Mouse (Mus musculus): ENCODE measurements around the gene Spats2l. TPM values are rescaled to one million over a fixed set of nuclear protein-coding genes. Genes with fewer than 3 reads are reported as not detected.

Gene Spats2l
- polyA plus RNA-seq, 1 experiment from 2014 or later: 55.2 TPM

GRCm38 (mm10) chr1:57934287-57934686 is 160.3 kb downstream of the Spats2l start:
- Histone ChIP-seq H3K9me3 (ENCODE audit: control insufficient read depth, low read length) (no peaks in the 10 kb centered on the region), H3K4me2 (replicated peaks; ENCODE audit: low read depth, low read length) (no peak overlapping the region)

GRCm38 (mm10) chr1:57940691-57941090 is 166.7 kb downstream of the Spats2l start:
- ATAC-seq (ENCODE audit: low FRiP score): no peak
- 67% methylated on average over 10 of the region's 10 CpGs for WGBS

More at GRCm38 (mm10) chr1:57934287-57934686, 160.3 kb downstream of the Spats2l start:
- no peaks in the 10 kb centered on the region for H3K36me3 ChIP-seq (ENCODE audit: control insufficient read depth, insufficient read depth, low read length)
- no peaks in the 10 kb centered on the region for H3K27me3 ChIP-seq (ENCODE audit: control insufficient read depth, insufficient read depth, low read length)
- no peak overlapping the region for H3K9ac ChIP-seq (ENCODE audit: low read depth, low read length)
- no peak overlapping the region for H3K4me3 ChIP-seq (ENCODE audit: low read depth, low read length)
- WGBS: 65% methylated on average over 1 of the region's 1 CpGs
- no peaks in the 10 kb centered on the region for H3K4me1 ChIP-seq (replicated peaks; ENCODE audit: control insufficient read depth, insufficient read depth, low read length)
- no peak overlapping the region for H3K27ac ChIP-seq (ENCODE audit: low read depth, low read length)
- ATAC-seq (ENCODE audit: low FRiP score) (no peak), DNase-seq (ENCODE audit: low spot score) (no peak)

GRCm38 (mm10) chr1:57941095-57941494 is 167.1 kb downstream of the Spats2l start:
- H3K4me3 ChIP-seq (ENCODE audit: low read depth, low read length): no peak overlapping the region
- H3K4me2 ChIP-seq (replicated peaks; ENCODE audit: low read depth, low read length): no peak overlapping the region
- H3K9ac ChIP-seq (ENCODE audit: low read depth, low read length): no peak overlapping the region
- H3K4me1 ChIP-seq (replicated peaks; ENCODE audit: control insufficient read depth, insufficient read depth, low read length): no peaks in the 10 kb centered on the region
- no peaks in the 10 kb centered on the region for H3K36me3 ChIP-seq (ENCODE audit: control insufficient read depth, insufficient read depth, low read length)
- no peaks in the 10 kb centered on the region for H3K9me3 ChIP-seq (ENCODE audit: control insufficient read depth, low read length)
- ATAC-seq (ENCODE audit: low FRiP score) (no peak), DNase-seq (ENCODE audit: low spot score) (no peak)
- no peak overlapping the region for H3K27ac ChIP-seq (ENCODE audit: low read depth, low read length)
- WGBS: 69% methylated on average over 7 of the region's 7 CpGs
- no peaks in the 10 kb centered on the region for H3K27me3 ChIP-seq (ENCODE audit: control insufficient read depth, insufficient read depth, low read length)

More at GRCm38 (mm10) chr1:57940691-57941090, 166.7 kb downstream of the Spats2l start:
- H3K36me3 ChIP-seq (ENCODE audit: control insufficient read depth, insufficient read depth, low read length): no peaks in the 10 kb centered on the region
- no peak overlapping the region for H3K4me3 ChIP-seq (ENCODE audit: low read depth, low read length)
- no peaks in the 10 kb centered on the region for H3K27me3 ChIP-seq (ENCODE audit: control insufficient read depth, insufficient read depth, low read length)
- no peaks in the 10 kb centered on the region for H3K9me3 ChIP-seq (ENCODE audit: control insufficient read depth, low read length)
- no peak for DNase-seq (ENCODE audit: low spot score)
- H3K9ac ChIP-seq (ENCODE audit: low read depth, low read length): no peak overlapping the region
- no peaks in the 10 kb centered on the region for H3K4me1 ChIP-seq (replicated peaks; ENCODE audit: control insufficient read depth, insufficient read depth, low read length)
- no peak overlapping the region for H3K4me2 ChIP-seq (replicated peaks; ENCODE audit: low read depth, low read length)
- no peak overlapping the region for H3K27ac ChIP-seq (ENCODE audit: low read depth, low read length)

GRCm38 (mm10) chr1:57941734-57942133 is 167.8 kb downstream of the Spats2l start:
- 55% methylated on average over 11 of the region's 11 CpGs for WGBS
- no peak overlapping the region for H3K9ac ChIP-seq (ENCODE audit: low read depth, low read length)
- DNase-seq (ENCODE audit: low spot score) (no peak), ATAC-seq (ENCODE audit: low FRiP score) (no peak)
- H3K4me3 ChIP-seq (ENCODE audit: low read depth, low read length): no peak overlapping the region
- H3K4me2 ChIP-seq (replicated peaks; ENCODE audit: low read depth, low read length): no peak overlapping the region
- H3K4me1 ChIP-seq (replicated peaks; ENCODE audit: control insufficient read depth, insufficient read depth, low read length): no peaks in the 10 kb centered on the region
- no peaks in the 10 kb centered on the region for H3K36me3 ChIP-seq (ENCODE audit: control insufficient read depth, insufficient read depth, low read length)
- H3K27ac ChIP-seq (ENCODE audit: low read depth, low read length): no peak overlapping the region
- no peaks in the 10 kb centered on the region for H3K9me3 ChIP-seq (ENCODE audit: control insufficient read depth, low read length)
- no peaks in the 10 kb centered on the region for H3K27me3 ChIP-seq (ENCODE audit: control insufficient read depth, insufficient read depth, low read length)

GRCm38 (mm10) chr1:57942215-57942614 is 168.3 kb downstream of the Spats2l start:
- H3K9ac ChIP-seq (ENCODE audit: low read depth, low read length): no peak overlapping the region
- no peaks in the 10 kb centered on the region for H3K27me3 ChIP-seq (ENCODE audit: control insufficient read depth, insufficient read depth, low read length)
- H3K9me3 ChIP-seq (ENCODE audit: control insufficient read depth, low read length): no peaks in the 10 kb centered on the region
- WGBS: 78% methylated on average over 6 of the region's 6 CpGs
- H3K4me1 ChIP-seq (replicated peaks; ENCODE audit: control insufficient read depth, insufficient read depth, low read length): no peaks in the 10 kb centered on the region
- no peak overlapping the region for H3K27ac ChIP-seq (ENCODE audit: low read depth, low read length)
- ATAC-seq (ENCODE audit: low FRiP score) (no peak), DNase-seq (ENCODE audit: low spot score) (no peak)
- no peak overlapping the region for H3K4me2 ChIP-seq (replicated peaks; ENCODE audit: low read depth, low read length)
- no peak overlapping the region for H3K4me3 ChIP-seq (ENCODE audit: low read depth, low read length)
- H3K36me3 ChIP-seq (ENCODE audit: control insufficient read depth, insufficient read depth, low read length): no peaks in the 10 kb centered on the region

- Histone ChIP-seq H3K4me2 (replicated peaks; ENCODE audit: low read depth, low read length) (no peak overlapping the region), H3K4me1 (replicated peaks; ENCODE audit: control insufficient read depth, insufficient read depth, low read length) (no peaks in the 10 kb centered on the region), H3K27ac (ENCODE audit: low read depth, low read length) (no peak overlapping the region), H3K9me3 (ENCODE audit: control insufficient read depth, low read length) (no peaks in the 10 kb centered on the region), H3K4me3 (ENCODE audit: low read depth, low read length) (no peak overlapping the region), H3K9ac (ENCODE audit: low read depth, low read length) (no peak overlapping the region), H3K36me3 (ENCODE audit: control insufficient read depth, insufficient read depth, low read length) (no peaks in the 10 kb centered on the region), H3K27me3 (ENCODE audit: control insufficient read depth, insufficient read depth, low read length) (no peaks in the 10 kb centered on the region)
- DNase-seq (ENCODE audit: low spot score): no peak
- 40% methylated on average over 2 of the region's 2 CpGs for WGBS
- no peak for ATAC-seq (ENCODE audit: low FRiP score)
These were observed 173.8 kb downstream of the Spats2l start for GRCm38 (mm10) chr1:57947552-57948347.

GRCm38 (mm10) chr1:57949195-57949594 is 175.2 kb downstream of the Spats2l start:
- WGBS: 10% methylated on average over 1 of the region's 1 CpGs
- H3K4me3 ChIP-seq (ENCODE audit: low read depth, low read length): no peak overlapping the region
- H3K27ac ChIP-seq (ENCODE audit: low read depth, low read length): no peak overlapping the region
- no peak overlapping the region for H3K4me2 ChIP-seq (replicated peaks; ENCODE audit: low read depth, low read length)
- no peaks in the 10 kb centered on the region for H3K36me3 ChIP-seq (ENCODE audit: control insufficient read depth, insufficient read depth, low read length)
- no peaks in the 10 kb centered on the region for H3K4me1 ChIP-seq (replicated peaks; ENCODE audit: control insufficient read depth, insufficient read depth, low read length)
- no peaks in the 10 kb centered on the region for H3K9me3 ChIP-seq (ENCODE audit: control insufficient read depth, low read length)
- 0 out of 2 replicates have a peak, but pooled peaks have one; percentile 54 for ATAC-seq (ENCODE audit: low FRiP score)
- H3K9ac ChIP-seq (ENCODE audit: low read depth, low read length): no peak overlapping the region
- peak; percentile 34 for DNase-seq (ENCODE audit: low spot score)
- H3K27me3 ChIP-seq (ENCODE audit: control insufficient read depth, insufficient read depth, low read length): no peaks in the 10 kb centered on the region

- no peak overlapping the region for H3K9ac ChIP-seq (ENCODE audit: low read depth, low read length)
- no peak for DNase-seq (ENCODE audit: low spot score)
- no peaks in the 10 kb centered on the region for H3K9me3 ChIP-seq (ENCODE audit: control insufficient read depth, low read length)
- no peak overlapping the region for H3K27ac ChIP-seq (ENCODE audit: low read depth, low read length)
- H3K36me3 ChIP-seq (ENCODE audit: control insufficient read depth, insufficient read depth, low read length): no peaks in the 10 kb centered on the region
- H3K27me3 ChIP-seq (ENCODE audit: control insufficient read depth, insufficient read depth, low read length): no peaks in the 10 kb centered on the region
- no peak for ATAC-seq (ENCODE audit: low FRiP score)
- 68% methylated on average over 5 of the region's 5 CpGs for WGBS
- H3K4me3 ChIP-seq (ENCODE audit: low read depth, low read length): no peak overlapping the region
- H3K4me1 ChIP-seq (replicated peaks; ENCODE audit: control insufficient read depth, insufficient read depth, low read length): no peaks in the 10 kb centered on the region
- H3K4me2 ChIP-seq (replicated peaks; ENCODE audit: low read depth, low read length): no peak overlapping the region
These were observed 175.8 kb downstream of the Spats2l start for GRCm38 (mm10) chr1:57949716-57950115.

- no peak overlapping the region for H3K4me2 ChIP-seq (replicated peaks; ENCODE audit: low read depth, low read length)
- no peak for ATAC-seq (ENCODE audit: low FRiP score)
- no peaks in the 10 kb centered on the region for H3K27me3 ChIP-seq (ENCODE audit: control insufficient read depth, insufficient read depth, low read length)
- H3K4me1 ChIP-seq (replicated peaks; ENCODE audit: control insufficient read depth, insufficient read depth, low read length): no peaks in the 10 kb centered on the region
- no peak overlapping the region for H3K27ac ChIP-seq (ENCODE audit: low read depth, low read length)
- no peaks in the 10 kb centered on the region for H3K36me3 ChIP-seq (ENCODE audit: control insufficient read depth, insufficient read depth, low read length)
- no peak for DNase-seq (ENCODE audit: low spot score)
- H3K9ac ChIP-seq (ENCODE audit: low read depth, low read length): no peak overlapping the region
- H3K4me3 ChIP-seq (ENCODE audit: low read depth, low read length): no peak overlapping the region
- no peaks in the 10 kb centered on the region for H3K9me3 ChIP-seq (ENCODE audit: control insufficient read depth, low read length)
- WGBS: 95% methylated on average over 4 of the region's 4 CpGs
These were observed 178.5 kb downstream of the Spats2l start for GRCm38 (mm10) chr1:57952509-57952908.
